Mouse (Mus musculus): Measurements from ENCODE around the gene Ccin.

Ccin gene

GRCm38 (mm10) chr4:44012376-44013367 lies 29.4 kb downstream of the Ccin start:
- DNase-seq (ENCODE audit: inconsistent age in 2 of 2, low spot score in 1 of 2): peak; percentile 95 to 97

GRCm38 (mm10) chr4:44013391-44014070 lies 30.2 kb downstream of the Ccin start:
- peak in 1 of 2 experiments; percentile 22 for DNase-seq (ENCODE audit: inconsistent age in 2 of 2, low spot score in 1 of 2)

- DNase-seq (ENCODE audit: inconsistent age in 2 of 2, low spot score in 1 of 2): peak in 1 of 2 experiments; percentile 16
Measured at GRCm38 (mm10) chr4:44016071-44016470, 32.8 kb downstream of the Ccin start.

GRCm38 (mm10) chr4:44016791-44017190 lies 33.5 kb downstream of the Ccin start:
- DNase-seq (ENCODE audit: inconsistent age in 2 of 2, low spot score in 1 of 2): peak in 1 of 2 experiments; percentile 21

- DNase-seq (ENCODE audit: inconsistent age in 2 of 2, low spot score in 1 of 2): no peak
Measured at GRCm38 (mm10) chr4:44022323-44022722, 39.0 kb downstream of the Ccin start.

GRCm38 (mm10) chr4:44022766-44023165 lies 39.5 kb downstream of the Ccin start:
- DNase-seq (ENCODE audit: inconsistent age in 2 of 2, low spot score in 1 of 2): peak; percentile 2 to 16

- peak; percentile 2 to 17 for DNase-seq (ENCODE audit: inconsistent age in 2 of 2, low spot score in 1 of 2)
Measured at GRCm38 (mm10) chr4:44023681-44024080, 40.4 kb downstream of the Ccin start.

GRCm38 (mm10) chr4:44024241-44024640 lies 41.0 kb downstream of the Ccin start:
- no peak for DNase-seq (ENCODE audit: inconsistent age in 2 of 2, low spot score in 1 of 2)

- DNase-seq (ENCODE audit: inconsistent age in 2 of 2, low spot score in 1 of 2): peak in 1 of 2 experiments; percentile 15
Measured at GRCm38 (mm10) chr4:44025570-44025969, 42.3 kb downstream of the Ccin start.

GRCm38 (mm10) chr4:44028303-44029135 lies 45.2 kb downstream of the Ccin start:
- DNase-seq (ENCODE audit: inconsistent age in 2 of 2, low spot score in 1 of 2): peak in 1 of 2 experiments; percentile 16

- DNase-seq (ENCODE audit: inconsistent age in 2 of 2, low spot score in 1 of 2): no peak
Measured at GRCm38 (mm10) chr4:44029661-44030066, 46.4 kb downstream of the Ccin start.

GRCm38 (mm10) chr4:44031521-44031920 lies 48.2 kb downstream of the Ccin start:
- DNase-seq (ENCODE audit: inconsistent age in 2 of 2, low spot score in 1 of 2): peak in 1 of 2 experiments; percentile 57

All from adrenal gland, adult (tissue).